Mouse (Mus musculus): ENCODE results near the gene Celf2. TPM values are rescaled to one million over a fixed set of nuclear protein-coding genes. Genes with fewer than 3 reads are reported as not detected.

Gene Celf2
- polyA plus RNA-seq, 1 experiment from 2014 or later: 68.8 TPM

GRCm38 (mm10) chr2:6689689-6690088, 819.7 kb downstream of the Celf2 start:
- WGBS: 84% methylated on average over 2 of the region's 2 CpGs
- Histone ChIP-seq H3K4me1 (ENCODE audit: control insufficient read depth, insufficient read depth, low read length) (no peaks in the 10 kb centered on the region), H3K27me3 (replicated peaks; ENCODE audit: control insufficient read depth, insufficient read depth, low read length) (no peaks in the 10 kb centered on the region), H3K4me3 (ENCODE audit: low read depth, low read length) (no peak overlapping the region), H3K27ac (replicated peaks; ENCODE audit: low read depth, low read length) (no peak overlapping the region), H3K9me3 (ENCODE audit: control insufficient read depth, low read length) (no peaks in the 10 kb centered on the region), H3K36me3 (ENCODE audit: control insufficient read depth, insufficient read depth, low read length) (no peaks in the 10 kb centered on the region), H3K9ac (ENCODE audit: low read depth, low read length) (no peak overlapping the region), H3K4me2 (ENCODE audit: low read depth, low read length) (no peak overlapping the region)
- DNase-seq (ENCODE audit: low spot score) (no peak), ATAC-seq (ENCODE audit: low read depth) (no peak)

DNA sequence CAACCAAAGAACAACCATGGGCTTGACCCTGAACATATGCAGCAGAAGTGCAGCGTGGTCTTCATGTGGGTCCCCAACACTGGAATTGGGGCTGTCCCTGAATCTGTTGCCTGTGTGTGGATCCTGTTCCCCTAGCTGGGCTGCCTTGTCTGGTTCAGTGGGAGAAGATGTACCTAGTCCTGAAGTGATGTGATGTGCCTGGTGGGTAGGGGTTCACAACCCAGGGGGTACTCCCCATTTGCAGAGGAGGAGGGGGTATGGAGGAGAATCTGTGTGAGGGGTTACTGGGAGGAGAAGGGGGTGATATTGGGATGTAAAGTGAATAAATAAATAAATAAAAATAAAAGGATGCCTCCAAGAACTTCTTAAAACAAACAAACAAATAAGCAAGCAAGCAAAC, 831.1 kb downstream of the Celf2 start:
- H3K27me3 ChIP-seq (replicated peaks; ENCODE audit: control insufficient read depth, insufficient read depth, low read length): no peaks in the 10 kb centered on the region

GRCm38 (mm10) chr2:6677457-6677856, 831.9 kb downstream of the Celf2 start:
- ATAC-seq (ENCODE audit: low read depth): no peak
- H3K27ac ChIP-seq (replicated peaks; ENCODE audit: low read depth, low read length): no peak overlapping the region
- H3K4me1 ChIP-seq (ENCODE audit: control insufficient read depth, insufficient read depth, low read length): no peaks in the 10 kb centered on the region
- no peak overlapping the region for H3K9ac ChIP-seq (ENCODE audit: low read depth, low read length)
- H3K4me2 ChIP-seq (ENCODE audit: low read depth, low read length): no peak overlapping the region
- DNase-seq (ENCODE audit: low spot score): no peak
- H3K27me3 ChIP-seq (replicated peaks; ENCODE audit: control insufficient read depth, insufficient read depth, low read length): no peaks in the 10 kb centered on the region
- no peaks in the 10 kb centered on the region for H3K9me3 ChIP-seq (ENCODE audit: control insufficient read depth, low read length)
- H3K36me3 ChIP-seq (ENCODE audit: control insufficient read depth, insufficient read depth, low read length): no peaks in the 10 kb centered on the region
- no peak overlapping the region for H3K4me3 ChIP-seq (ENCODE audit: low read depth, low read length)

More for the DNA sequence above, 831.1 kb downstream of the Celf2 start:
- Histone ChIP-seq H3K4me1 (ENCODE audit: control insufficient read depth, insufficient read depth, low read length) (no peaks in the 10 kb centered on the region), H3K27ac (replicated peaks; ENCODE audit: low read depth, low read length) (no peak overlapping the region), H3K9me3 (ENCODE audit: control insufficient read depth, low read length) (no peaks in the 10 kb centered on the region), H3K36me3 (ENCODE audit: control insufficient read depth, insufficient read depth, low read length) (no peaks in the 10 kb centered on the region), H3K4me3 (ENCODE audit: low read depth, low read length) (no peak overlapping the region), H3K9ac (ENCODE audit: low read depth, low read length) (no peak overlapping the region), H3K4me2 (ENCODE audit: low read depth, low read length) (no peak overlapping the region)
- ATAC-seq (ENCODE audit: low read depth) (no peak), DNase-seq (ENCODE audit: low spot score) (no peak)
- 100% methylated on average over 1 of the region's 1 CpGs for WGBS

GRCm38 (mm10) chr2:6674401-6674800, 835.0 kb downstream of the Celf2 start:
- 85% methylated on average over 3 of the region's 3 CpGs for WGBS

GRCm38 (mm10) chr2:6673418-6673817, 835.9 kb downstream of the Celf2 start:
- Histone ChIP-seq H3K9me3 (ENCODE audit: control insufficient read depth, low read length) (no peaks in the 10 kb centered on the region), H3K4me3 (ENCODE audit: low read depth, low read length) (no peak overlapping the region), H3K36me3 (ENCODE audit: control insufficient read depth, insufficient read depth, low read length) (no peaks in the 10 kb centered on the region), H3K9ac (ENCODE audit: low read depth, low read length) (no peak overlapping the region), H3K27me3 (replicated peaks; ENCODE audit: control insufficient read depth, insufficient read depth, low read length) (no peaks in the 10 kb centered on the region), H3K4me2 (ENCODE audit: low read depth, low read length) (no peak overlapping the region), H3K4me1 (ENCODE audit: control insufficient read depth, insufficient read depth, low read length) (no peaks in the 10 kb centered on the region), H3K27ac (replicated peaks; ENCODE audit: low read depth, low read length) (no peak overlapping the region)
- ATAC-seq (ENCODE audit: low read depth): no peak
- 87% methylated on average over 3 of the region's 3 CpGs for WGBS
- no peak for DNase-seq (ENCODE audit: low spot score)

More at GRCm38 (mm10) chr2:6674401-6674800, 835.0 kb downstream of the Celf2 start:
- Histone ChIP-seq H3K4me3 (ENCODE audit: low read depth, low read length) (no peak overlapping the region), H3K9ac (ENCODE audit: low read depth, low read length) (no peak overlapping the region), H3K27ac (replicated peaks; ENCODE audit: low read depth, low read length) (no peak overlapping the region), H3K4me2 (ENCODE audit: low read depth, low read length) (no peak overlapping the region), H3K4me1 (ENCODE audit: control insufficient read depth, insufficient read depth, low read length) (no peaks in the 10 kb centered on the region), H3K27me3 (replicated peaks; ENCODE audit: control insufficient read depth, insufficient read depth, low read length) (no peaks in the 10 kb centered on the region), H3K9me3 (ENCODE audit: control insufficient read depth, low read length) (no peaks in the 10 kb centered on the region), H3K36me3 (ENCODE audit: control insufficient read depth, insufficient read depth, low read length) (no peaks in the 10 kb centered on the region)
- DNase-seq (ENCODE audit: low spot score) (no peak), ATAC-seq (ENCODE audit: low read depth) (no peak)

DNA sequence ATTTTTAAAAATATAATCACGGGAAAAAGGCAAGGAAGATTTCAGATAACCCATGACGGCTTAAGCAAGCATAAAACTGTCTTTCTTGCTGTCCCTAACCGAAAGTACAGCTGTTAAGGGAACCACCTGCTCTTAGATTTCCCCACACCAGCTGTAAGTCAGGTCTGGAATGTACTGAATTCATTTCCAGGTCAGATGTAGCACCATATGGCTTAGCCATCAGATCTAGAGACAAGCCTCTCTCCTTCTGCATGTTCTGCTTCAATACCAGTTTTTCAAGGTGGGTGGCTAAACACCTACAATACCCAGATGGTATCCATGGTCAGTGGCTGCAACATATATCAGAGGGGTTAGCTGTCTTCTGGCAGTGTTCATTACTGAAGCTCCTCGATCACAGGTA, 841.8 kb downstream of the Celf2 start:
- ATAC-seq (ENCODE audit: low read depth) (peak; percentile 50; the same call in 1 of the 2 replicates), DNase-seq (ENCODE audit: low spot score) (peak; percentile 48)
- H3K27me3 ChIP-seq (replicated peaks; ENCODE audit: control insufficient read depth, insufficient read depth, low read length): no peaks in the 10 kb centered on the region
- no peak overlapping the region for H3K9ac ChIP-seq (ENCODE audit: low read depth, low read length)
- H3K4me2 ChIP-seq (ENCODE audit: low read depth, low read length): no peak overlapping the region
- no peaks in the 10 kb centered on the region for H3K36me3 ChIP-seq (ENCODE audit: control insufficient read depth, insufficient read depth, low read length)
- H3K4me1 ChIP-seq (ENCODE audit: control insufficient read depth, insufficient read depth, low read length): no peaks in the 10 kb centered on the region
- no peak overlapping the region for H3K27ac ChIP-seq (replicated peaks; ENCODE audit: low read depth, low read length)
- 74% methylated on average over 4 of the region's 4 CpGs for WGBS
- no peaks in the 10 kb centered on the region for H3K9me3 ChIP-seq (ENCODE audit: control insufficient read depth, low read length)
- no peak overlapping the region for H3K4me3 ChIP-seq (ENCODE audit: low read depth, low read length)

- H3K9me3 ChIP-seq (ENCODE audit: control insufficient read depth, low read length): no peaks in the 10 kb centered on the region
- no peak overlapping the region for H3K27ac ChIP-seq (replicated peaks; ENCODE audit: low read depth, low read length)
- 76% methylated on average over 4 of the region's 4 CpGs for WGBS
- H3K36me3 ChIP-seq (ENCODE audit: control insufficient read depth, insufficient read depth, low read length): no peaks in the 10 kb centered on the region
- H3K27me3 ChIP-seq (replicated peaks; ENCODE audit: control insufficient read depth, insufficient read depth, low read length): no peaks in the 10 kb centered on the region
- no peak for ATAC-seq (ENCODE audit: low read depth)
- no peak for DNase-seq (ENCODE audit: low spot score)
- H3K4me3 ChIP-seq (ENCODE audit: low read depth, low read length): no peak overlapping the region
- H3K4me2 ChIP-seq (ENCODE audit: low read depth, low read length): no peak overlapping the region
- no peak overlapping the region for H3K9ac ChIP-seq (ENCODE audit: low read depth, low read length)
- H3K4me1 ChIP-seq (ENCODE audit: control insufficient read depth, insufficient read depth, low read length): no peaks in the 10 kb centered on the region
Observed at GRCm38 (mm10) chr2:6659834-6660233, 849.5 kb downstream of the Celf2 start.

- Histone ChIP-seq H3K9me3 (ENCODE audit: control insufficient read depth, low read length) (no peaks in the 10 kb centered on the region), H3K27me3 (replicated peaks; ENCODE audit: control insufficient read depth, insufficient read depth, low read length) (no peaks in the 10 kb centered on the region), H3K36me3 (ENCODE audit: control insufficient read depth, insufficient read depth, low read length) (no peaks in the 10 kb centered on the region), H3K27ac (replicated peaks; ENCODE audit: low read depth, low read length) (no peak overlapping the region), H3K4me1 (ENCODE audit: control insufficient read depth, insufficient read depth, low read length) (no peaks in the 10 kb centered on the region), H3K4me3 (ENCODE audit: low read depth, low read length) (no peak overlapping the region), H3K4me2 (ENCODE audit: low read depth, low read length) (no peak overlapping the region), H3K9ac (ENCODE audit: low read depth, low read length) (no peak overlapping the region)
- whole genome bisulfite sequencing: 53% methylated on average over 6 of the region's 6 CpGs
- ATAC-seq (ENCODE audit: low read depth) (no peak), DNase-seq (ENCODE audit: low spot score) (peak; percentile 27)
Observed at GRCm38 (mm10) chr2:6653719-6654118, 855.6 kb downstream of the Celf2 start.

- 60% methylated on average over 1 of the region's 1 CpGs for WGBS
- Histone ChIP-seq H3K9me3 (ENCODE audit: control insufficient read depth, low read length) (no peaks in the 10 kb centered on the region), H3K4me1 (ENCODE audit: control insufficient read depth, insufficient read depth, low read length) (no peaks in the 10 kb centered on the region), H3K36me3 (ENCODE audit: control insufficient read depth, insufficient read depth, low read length) (no peaks in the 10 kb centered on the region), H3K27ac (replicated peaks; ENCODE audit: low read depth, low read length) (no peak overlapping the region), H3K4me3 (ENCODE audit: low read depth, low read length) (no peak overlapping the region), H3K9ac (ENCODE audit: low read depth, low read length) (no peak overlapping the region), H3K27me3 (replicated peaks; ENCODE audit: control insufficient read depth, insufficient read depth, low read length) (no peaks in the 10 kb centered on the region), H3K4me2 (ENCODE audit: low read depth, low read length) (no peak overlapping the region)
- DNase-seq (ENCODE audit: low spot score) (peak; percentile 29), ATAC-seq (ENCODE audit: low read depth) (0 out of 2 replicates have a peak, but pooled peaks have one; percentile 18)
Observed at GRCm38 (mm10) chr2:6651697-6652096, 857.7 kb downstream of the Celf2 start.

Measured in embryonic facial prominence, embryonic 14.5 days (tissue).